Mouse (Mus musculus): ENCODE results near the gene Vasp.

GRCm38 (mm10) chr7:19295503-19296185, 24.0 kb upstream of the Vasp start:
- peak; percentile 78; the same call in 1 of the 2 replicates for TF ChIP-seq CTCF (IDR thresholded peaks at IDR 0.05; ENCODE audit: borderline replicate concordance, insufficient read depth, low read length)
- TF ChIP-seq POLR2A (IDR thresholded peaks at IDR 0.05; ENCODE audit: low read depth, low read length), result peak; percentile 38; the same call in 1 of the 2 replicates
